Mouse (Mus musculus): ENCODE results near the gene Cldn14.

- TF ChIP-seq CTCF (IDR thresholded peaks at IDR 0.05; ENCODE audit: low read depth, low read length) (no peak), EP300 (IDR thresholded peaks at IDR 0.05; ENCODE audit: insufficient read depth, low read depth, low read length) (no peak)
Measured at GRCm38 (mm10) chr16:94009356-94009755, 719 bp upstream of the Cldn14 start.

Data from ES-Bruce4 (cell line).